Mouse (Mus musculus): ENCODE measurements at regions not wholly inside any gene's neighbourhood (a gene's known extent, or its start where the extent isn't known, plus 50 kb on each side); places are given as distances from the start of the nearest gene placed in this dataset.
A peak's percentile ranks its signal among the peaks of the same experiment; 100 is the strongest.

- DNase-seq (ENCODE audit: low read depth, low spot score) = no peak
- Histone ChIP-seq H3K27ac (ENCODE audit: insufficient read depth, low read depth, low read length, poor library complexity, severe bottlenecking) (no peak overlapping the region), H3K9me3 (ENCODE audit: control insufficient read depth, insufficient read depth, low read depth, low read length) (no peaks in the 10 kb centered on the region), H3K4me3 (ENCODE audit: insufficient read depth in 1 of 2, low read depth in 1 of 2, low read length in 2 of 2, poor library complexity in 1 of 2, severe bottlenecking in 1 of 2) (no peak overlapping the region), H3K4me1 (ENCODE audit: control insufficient read depth in 2 of 2, insufficient read depth in 2 of 2, low read length in 2 of 2, poor library complexity in 1 of 2) (no peaks in the 10 kb centered on the region), H3K36me3 (ENCODE audit: control insufficient read depth, insufficient read depth, low read length, poor library complexity, severe bottlenecking) (no peaks in the 10 kb centered on the region), H3K9ac (ENCODE audit: insufficient read depth, low read depth, low read length, poor library complexity, severe bottlenecking) (no peak overlapping the region)
- in situ Hi-C loops (cut with MboI; ENCODE audit: low sequenced_read_pairs in 2 of 2, unreplicated experiment in 2 of 2) = no loop called here
- TF ChIP-seq MAFK (IDR thresholded peaks at IDR 0.05; ENCODE audit: insufficient read depth, low read depth, low read length) = no peak
- no peak for TF ChIP-seq CHD2 (IDR thresholded peaks at IDR 0.05; ENCODE audit: low read depth, low read length)
- TF ChIP-seq ZNF384 (IDR thresholded peaks at IDR 0.05; ENCODE audit: low read depth, low read length) = no peak
- TF ChIP-seq ZC3H11A (IDR thresholded peaks at IDR 0.05; ENCODE audit: borderline replicate concordance, low read depth, low read length) = no peak
- TF ChIP-seq HCFC1 (IDR thresholded peaks at IDR 0.05; ENCODE audit: borderline replicate concordance, insufficient read depth, low read length) = no peak
Measured at GRCm38 (mm10) chr13:43724161-43724560, 60.4 kb upstream of the Cd83 start.

DNA sequence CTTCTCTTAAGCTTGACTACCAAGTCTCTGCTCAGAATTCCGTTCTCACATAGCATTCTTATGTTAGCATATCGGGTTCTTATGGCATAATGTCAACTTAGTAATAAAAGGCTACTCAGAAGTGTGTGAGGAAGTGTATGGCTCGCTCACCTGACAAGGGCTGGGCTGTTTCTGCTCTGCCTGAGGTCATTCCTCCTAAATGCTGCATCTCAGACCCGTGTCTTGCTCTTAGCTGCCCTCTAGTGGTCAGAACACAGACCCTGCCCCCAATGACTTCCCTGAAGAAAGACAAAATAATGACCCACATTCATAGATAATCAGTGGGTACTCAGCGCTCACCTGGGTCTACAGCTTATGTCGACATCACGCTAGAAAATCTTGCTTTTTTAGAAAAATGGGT, 58.9 kb upstream of the Cd83 start:
- peak; percentile 77; the same call in 1 of the 2 replicates for TF ChIP-seq ZC3H11A (IDR thresholded peaks at IDR 0.05; ENCODE audit: borderline replicate concordance, low read depth, low read length)
- no peak for TF ChIP-seq ZNF384 (IDR thresholded peaks at IDR 0.05; ENCODE audit: low read depth, low read length)
- Histone ChIP-seq H3K36me3 (ENCODE audit: control insufficient read depth, insufficient read depth, low read length, poor library complexity, severe bottlenecking) (no peaks in the 10 kb centered on the region), H3K4me3 (ENCODE audit: insufficient read depth in 1 of 2, low read depth in 1 of 2, low read length in 2 of 2, poor library complexity in 1 of 2, severe bottlenecking in 1 of 2) (no peak overlapping the region), H3K9me3 (ENCODE audit: control insufficient read depth, insufficient read depth, low read depth, low read length) (no peaks in the 10 kb centered on the region), H3K27ac (ENCODE audit: insufficient read depth, low read depth, low read length, poor library complexity, severe bottlenecking) (no peak overlapping the region), H3K4me1 (ENCODE audit: control insufficient read depth in 2 of 2, insufficient read depth in 2 of 2, low read length in 2 of 2, poor library complexity in 1 of 2) (no peaks in the 10 kb centered on the region), H3K9ac (ENCODE audit: insufficient read depth, low read depth, low read length, poor library complexity, severe bottlenecking) (no peak overlapping the region)
- in situ Hi-C loops (cut with MboI; ENCODE audit: low sequenced_read_pairs in 2 of 2, unreplicated experiment in 2 of 2) = loop anchor here (5.0 to 25.0 kb wide), 3 partner anchors 128 to 563 kb away; partner anchors contain the start of gene Tbc1d7 (in 1 of the 2)
- peak; percentile 65 for DNase-seq (ENCODE audit: low read depth, low spot score)

DNA sequence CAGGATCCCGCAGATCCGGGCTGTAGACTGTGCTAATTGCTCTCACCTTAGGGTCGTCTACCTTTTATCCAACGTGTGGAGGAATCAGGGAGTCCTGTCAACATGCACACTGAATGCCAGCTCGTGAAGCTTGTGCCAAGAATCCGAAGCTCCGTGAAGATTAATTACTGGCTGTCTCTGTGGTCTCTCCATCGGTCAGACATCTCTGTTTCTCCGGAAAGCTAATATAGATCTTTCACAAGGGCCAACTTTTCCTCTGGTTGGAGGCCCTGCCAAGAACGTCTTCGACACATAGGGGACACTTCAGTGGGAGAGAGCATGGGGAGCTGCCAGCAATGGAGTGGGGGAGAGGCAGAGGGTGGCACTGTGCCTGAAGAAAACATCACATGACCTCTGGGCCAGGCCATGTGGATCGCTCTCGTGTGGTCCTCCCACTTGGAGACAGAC, 57.7 kb upstream of the Cd83 start:
- H3K27ac ChIP-seq (ENCODE audit: insufficient read depth, low read depth, low read length, poor library complexity, severe bottlenecking) = no peak overlapping the region
- no peaks in the 10 kb centered on the region for H3K9me3 ChIP-seq (ENCODE audit: control insufficient read depth, insufficient read depth, low read depth, low read length)
- H3K4me3 ChIP-seq (ENCODE audit: insufficient read depth in 1 of 2, low read depth in 1 of 2, low read length in 2 of 2, poor library complexity in 1 of 2, severe bottlenecking in 1 of 2) = no peak overlapping the region
- no peaks in the 10 kb centered on the region for H3K36me3 ChIP-seq (ENCODE audit: control insufficient read depth, insufficient read depth, low read length, poor library complexity, severe bottlenecking)
- TF ChIP-seq MAFK (IDR thresholded peaks at IDR 0.05; ENCODE audit: insufficient read depth, low read depth, low read length) = no peak
- TF ChIP-seq HCFC1 (IDR thresholded peaks at IDR 0.05; ENCODE audit: borderline replicate concordance, insufficient read depth, low read length) = no peak
- TF ChIP-seq CHD2 (IDR thresholded peaks at IDR 0.05; ENCODE audit: low read depth, low read length) = no peak
- TF ChIP-seq ZC3H11A (IDR thresholded peaks at IDR 0.05; ENCODE audit: borderline replicate concordance, low read depth, low read length) = no peak
- no peak for TF ChIP-seq ZNF384 (IDR thresholded peaks at IDR 0.05; ENCODE audit: low read depth, low read length)
- no peak overlapping the region for H3K9ac ChIP-seq (ENCODE audit: insufficient read depth, low read depth, low read length, poor library complexity, severe bottlenecking)
- in situ Hi-C loops (cut with MboI; ENCODE audit: low sequenced_read_pairs in 2 of 2, unreplicated experiment in 2 of 2) = loop anchor here (5.0 to 25.0 kb wide), 3 partner anchors 130 to 565 kb away; partner anchors contain the start of gene Tbc1d7 (in 1 of the 2)
- no peaks in the 10 kb centered on the region for H3K4me1 ChIP-seq (ENCODE audit: control insufficient read depth in 2 of 2, insufficient read depth in 2 of 2, low read length in 2 of 2, poor library complexity in 1 of 2)
- no peak for DNase-seq (ENCODE audit: low read depth, low spot score)

DNA sequence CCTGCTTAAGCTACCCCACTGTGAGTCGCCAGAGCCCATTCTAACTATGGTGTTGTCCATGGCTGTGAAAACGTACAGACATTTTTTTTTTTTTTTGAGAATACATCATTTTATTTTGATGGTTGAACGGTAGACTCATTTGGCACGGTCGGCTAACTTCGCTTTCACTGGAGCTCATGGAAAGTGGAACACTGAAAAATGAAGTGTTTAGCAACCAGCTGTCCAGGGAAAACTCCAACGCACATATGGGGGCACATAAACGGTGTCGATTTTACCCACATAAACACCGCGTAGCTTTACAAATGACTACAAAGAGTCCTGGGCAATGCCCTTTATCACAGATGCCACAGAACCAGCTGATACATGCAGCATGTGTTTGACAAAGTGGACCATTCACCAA, 55.0 kb upstream of the Cd83 start:
- TF ChIP-seq ZNF384 (IDR thresholded peaks at IDR 0.05; ENCODE audit: low read depth, low read length) (no peak), ZC3H11A (IDR thresholded peaks at IDR 0.05; ENCODE audit: borderline replicate concordance, low read depth, low read length) (no peak), HCFC1 (IDR thresholded peaks at IDR 0.05; ENCODE audit: borderline replicate concordance, insufficient read depth, low read length) (no peak), CHD2 (IDR thresholded peaks at IDR 0.05; ENCODE audit: low read depth, low read length) (no peak), MAFK (IDR thresholded peaks at IDR 0.05; ENCODE audit: insufficient read depth, low read depth, low read length) (no peak)
- H3K4me1 ChIP-seq (ENCODE audit: control insufficient read depth in 2 of 2, insufficient read depth in 2 of 2, low read length in 2 of 2, poor library complexity in 1 of 2) = no peaks in the 10 kb centered on the region
- in situ Hi-C loops (cut with MboI; ENCODE audit: low sequenced_read_pairs in 2 of 2, unreplicated experiment in 2 of 2) = loop anchor here (5.0 to 25.0 kb wide), 3 partner anchors 132 to 567 kb away; partner anchors contain the start of gene Tbc1d7 (in 1 of the 2)
- no peaks in the 10 kb centered on the region for H3K9me3 ChIP-seq (ENCODE audit: control insufficient read depth, insufficient read depth, low read depth, low read length)
- no peaks in the 10 kb centered on the region for H3K36me3 ChIP-seq (ENCODE audit: control insufficient read depth, insufficient read depth, low read length, poor library complexity, severe bottlenecking)
- DNase-seq (ENCODE audit: low read depth, low spot score) = no peak
- H3K4me3 ChIP-seq (ENCODE audit: insufficient read depth in 1 of 2, low read depth in 1 of 2, low read length in 2 of 2, poor library complexity in 1 of 2, severe bottlenecking in 1 of 2) = no peak overlapping the region
- no peak overlapping the region for H3K27ac ChIP-seq (ENCODE audit: insufficient read depth, low read depth, low read length, poor library complexity, severe bottlenecking)
- H3K9ac ChIP-seq (ENCODE audit: insufficient read depth, low read depth, low read length, poor library complexity, severe bottlenecking) = no peak overlapping the region

- H3K36me3 ChIP-seq (ENCODE audit: control insufficient read depth, insufficient read depth, low read length, poor library complexity, severe bottlenecking) = no peaks in the 10 kb centered on the region
- in situ Hi-C loops (cut with MboI; ENCODE audit: low sequenced_read_pairs in 2 of 2, unreplicated experiment in 2 of 2) = loop anchor here (25.0 kb wide), 2 partner anchors 146 to 571 kb away; partner anchors contain the start of gene Tbc1d7 (in 1 of the 2)
- no peak for DNase-seq (ENCODE audit: low read depth, low spot score)
- no peak for TF ChIP-seq HCFC1 (IDR thresholded peaks at IDR 0.05; ENCODE audit: borderline replicate concordance, insufficient read depth, low read length)
- TF ChIP-seq ZNF384 (IDR thresholded peaks at IDR 0.05; ENCODE audit: low read depth, low read length) = no peak
- no peak for TF ChIP-seq MAFK (IDR thresholded peaks at IDR 0.05; ENCODE audit: insufficient read depth, low read depth, low read length)
- no peak for TF ChIP-seq CHD2 (IDR thresholded peaks at IDR 0.05; ENCODE audit: low read depth, low read length)
- TF ChIP-seq ZC3H11A (IDR thresholded peaks at IDR 0.05; ENCODE audit: borderline replicate concordance, low read depth, low read length) = no peak
- H3K4me3 ChIP-seq (ENCODE audit: insufficient read depth in 1 of 2, low read depth in 1 of 2, low read length in 2 of 2, poor library complexity in 1 of 2, severe bottlenecking in 1 of 2) = no peak overlapping the region
- H3K27ac ChIP-seq (ENCODE audit: insufficient read depth, low read depth, low read length, poor library complexity, severe bottlenecking) = no peak overlapping the region
- no peaks in the 10 kb centered on the region for H3K9me3 ChIP-seq (ENCODE audit: control insufficient read depth, insufficient read depth, low read depth, low read length)
- no peaks in the 10 kb centered on the region for H3K4me1 ChIP-seq (ENCODE audit: control insufficient read depth in 2 of 2, insufficient read depth in 2 of 2, low read length in 2 of 2, poor library complexity in 1 of 2)
- no peak overlapping the region for H3K9ac ChIP-seq (ENCODE audit: insufficient read depth, low read depth, low read length, poor library complexity, severe bottlenecking)
Measured at GRCm38 (mm10) chr13:43733061-43733460, 51.5 kb upstream of the Cd83 start.

All from ES-E14 (cell line).